Mouse (Mus musculus) mesoderm, embryonic 11.5 days (tissue): ENCODE measurements around the gene Bub3.
A peak's percentile ranks its signal among the peaks of the same experiment; 100 is the strongest.

Experiments used
- DNase-seq: peaks from one replicate; pipeline ENCODE4 v3.0.0-alpha.2; 2012; ENCODE audit warnings: low read depth, low spot score

The Bub3 gene

DNA sequence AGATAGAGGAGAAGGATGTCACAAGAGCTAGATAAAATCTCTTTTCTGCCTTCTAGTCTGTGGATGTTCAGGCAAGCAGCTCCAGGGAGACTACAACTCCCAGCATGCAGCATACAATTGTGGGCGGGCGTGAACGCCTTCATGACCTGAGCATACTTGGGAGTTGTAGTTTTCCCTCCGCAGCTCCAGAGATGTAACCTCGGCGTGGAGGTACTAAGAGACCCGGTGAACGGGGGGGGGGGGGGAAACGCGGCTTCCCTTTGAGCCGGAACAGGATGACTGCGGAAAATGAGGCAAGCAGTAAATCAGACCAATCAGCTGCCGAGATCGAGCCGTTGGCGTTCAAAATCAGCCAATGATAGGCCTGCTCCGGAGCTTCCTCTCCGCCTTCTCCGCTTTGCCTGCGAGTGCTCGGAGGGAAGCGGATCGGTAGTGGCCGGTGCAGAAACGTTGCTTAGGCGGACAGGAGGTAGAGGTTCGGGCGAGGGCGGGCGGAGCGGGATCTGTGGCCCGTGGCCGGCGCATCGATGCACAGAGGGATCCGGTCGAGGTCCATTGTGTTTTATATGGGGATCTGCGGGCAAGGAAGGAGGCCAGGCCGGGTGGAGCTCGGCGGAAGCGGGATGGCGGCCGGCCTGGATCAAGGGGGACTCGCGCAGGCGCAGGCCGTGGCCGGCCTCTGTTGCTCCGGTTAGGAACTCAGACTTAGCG lies at the start of gene Bub3:
Bub3 (plus strand) TSS at position 237 of the 711 bp plus-strand sequence.
- DNase-seq: peak; percentile 97

DNA sequence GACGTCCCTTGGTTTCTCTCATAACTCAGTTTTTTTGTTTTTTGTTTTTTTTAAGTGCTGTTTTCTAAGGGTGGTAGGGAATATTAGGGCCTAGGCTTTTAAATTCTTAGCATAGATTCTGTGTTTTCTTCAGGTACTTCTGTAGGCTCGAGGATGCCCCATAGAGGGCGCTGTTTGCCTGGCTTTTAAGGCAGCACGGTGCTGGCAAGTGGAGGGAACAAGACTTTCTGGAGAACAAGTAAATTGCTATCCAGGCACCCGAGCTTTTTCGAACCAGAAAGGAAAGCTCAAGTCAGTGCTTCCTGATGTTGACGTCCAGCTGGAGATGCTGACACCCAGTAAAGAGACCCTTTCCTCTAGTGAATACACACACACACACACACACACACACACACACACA lies 20.0 kb upstream of the Bub3 start:
- DNase-seq: peak; percentile 91

DNA sequence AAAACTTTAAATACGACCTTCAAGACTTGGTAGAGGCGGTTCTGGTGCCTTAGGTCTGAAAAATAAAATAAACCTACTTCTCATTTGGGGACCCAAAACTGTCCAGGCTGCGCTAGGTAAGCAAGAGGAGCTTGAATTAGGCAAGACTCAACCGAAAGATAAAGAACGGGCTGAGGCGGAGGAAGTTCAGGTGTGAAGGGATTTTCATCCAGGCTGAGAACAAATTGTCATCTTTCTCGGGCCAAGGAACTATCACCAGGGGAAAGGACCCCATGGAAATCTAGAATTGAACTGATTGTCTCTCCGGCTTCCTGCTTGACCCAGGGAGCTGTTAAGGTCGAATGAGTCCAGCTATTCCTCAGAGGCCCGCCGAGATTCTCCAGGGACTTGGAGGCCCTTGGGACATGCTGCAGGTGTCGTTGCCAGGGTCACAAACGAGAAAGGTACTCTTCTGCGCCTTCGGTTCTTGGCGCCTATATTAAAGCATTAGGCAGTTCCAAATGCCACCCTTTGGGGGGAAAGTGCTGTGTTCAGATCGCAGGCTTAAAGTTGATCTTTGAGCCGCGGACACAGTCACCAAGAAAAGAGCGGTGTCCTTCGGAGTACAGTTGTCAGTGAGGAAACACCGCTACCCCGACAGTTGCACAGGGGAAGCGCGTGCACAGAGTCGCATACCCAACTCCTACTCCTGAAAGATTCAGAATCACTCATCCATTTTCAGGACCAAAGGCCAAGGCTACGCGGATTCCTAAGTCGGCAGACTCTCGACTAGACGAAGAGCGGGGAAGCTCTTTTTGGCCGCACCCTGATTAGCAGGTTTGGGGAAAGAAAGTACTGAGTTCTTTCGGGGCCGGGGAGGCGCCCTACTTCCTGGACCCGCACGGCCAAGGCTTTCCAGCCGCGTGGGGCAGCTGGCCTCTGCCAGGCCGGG lies 18.6 kb upstream of the Bub3 start:
- peak; percentile 37 for DNase-seq

DNA sequence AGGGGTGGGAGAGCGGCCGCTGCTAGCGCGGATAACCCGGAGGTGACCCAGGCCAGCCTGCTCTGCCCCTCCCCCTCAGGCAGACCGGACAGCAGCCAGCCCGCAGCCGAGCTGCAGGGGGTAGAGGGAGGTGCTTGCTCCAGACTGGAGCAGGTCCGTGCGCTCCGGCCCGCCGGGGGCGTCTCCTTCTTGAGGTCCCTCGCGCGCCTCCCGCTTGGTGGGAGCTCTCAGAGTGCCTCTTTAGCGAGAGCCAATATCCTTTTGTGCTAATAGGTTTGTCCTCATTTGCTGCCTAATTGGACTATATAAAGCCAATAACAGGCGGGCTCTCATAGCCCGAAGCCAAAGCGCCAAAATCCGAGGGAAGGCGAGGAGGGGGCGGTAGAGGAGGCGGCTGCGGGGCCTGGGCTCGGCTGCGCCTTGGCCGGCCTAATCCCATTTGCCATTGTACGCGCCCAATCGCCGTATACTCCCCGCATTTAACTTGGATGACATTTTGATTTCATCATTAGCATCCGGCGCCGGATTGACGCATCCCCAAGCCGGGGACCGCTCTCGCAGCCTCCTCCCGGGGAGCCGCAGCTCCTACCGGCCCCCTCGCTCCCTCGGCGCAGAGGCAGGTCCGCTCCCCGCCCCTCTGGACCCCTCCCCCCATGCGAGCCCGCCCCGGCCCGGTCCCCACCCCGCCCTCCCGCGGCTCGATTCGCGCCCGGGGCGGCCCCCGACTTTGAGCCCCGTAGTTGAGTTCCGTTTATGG lies 17.7 kb upstream of the Bub3 start, which contains the start of gene Hmx3:
Hmx3 (plus strand) TSS at position 753 of the 757 bp plus-strand sequence.
- peak; percentile 54 for DNase-seq

DNA sequence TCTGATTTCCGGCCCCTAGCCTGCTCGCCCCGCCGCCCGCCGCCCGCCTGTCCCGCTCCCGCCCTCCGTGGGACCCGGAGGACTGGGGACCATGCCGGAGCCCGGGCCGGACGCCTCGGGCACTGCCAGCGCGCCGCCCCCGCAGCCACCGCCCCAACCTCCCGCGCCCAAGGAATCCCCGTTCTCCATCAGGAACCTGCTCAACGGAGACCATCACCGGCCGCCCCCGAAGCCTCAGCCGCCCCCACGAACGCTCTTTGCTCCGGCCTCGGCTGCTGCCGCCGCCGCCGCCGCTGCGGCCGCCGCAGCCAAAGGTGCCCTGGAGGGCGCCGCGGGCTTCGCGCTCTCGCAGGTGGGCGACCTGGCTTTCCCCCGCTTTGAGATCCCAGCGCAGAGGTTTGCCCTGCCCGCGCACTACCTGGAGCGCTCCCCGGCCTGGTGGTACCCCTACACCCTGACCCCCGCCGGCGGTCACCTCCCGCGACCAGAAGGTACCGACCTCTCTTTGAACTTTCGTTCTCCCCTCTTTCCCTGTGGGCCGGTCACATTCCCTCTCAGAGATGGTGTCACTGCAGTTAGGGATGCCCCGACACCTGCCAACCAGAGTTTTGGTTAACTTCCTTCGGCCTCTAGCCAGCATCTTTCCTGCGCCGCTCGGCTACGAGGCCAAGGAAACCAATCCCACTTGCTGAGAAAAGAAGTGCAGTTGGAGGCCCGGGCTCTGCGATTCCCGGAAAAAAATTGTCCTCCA lies 17.0 kb upstream of the Bub3 start:
- peak; percentile 17 for DNase-seq

DNA sequence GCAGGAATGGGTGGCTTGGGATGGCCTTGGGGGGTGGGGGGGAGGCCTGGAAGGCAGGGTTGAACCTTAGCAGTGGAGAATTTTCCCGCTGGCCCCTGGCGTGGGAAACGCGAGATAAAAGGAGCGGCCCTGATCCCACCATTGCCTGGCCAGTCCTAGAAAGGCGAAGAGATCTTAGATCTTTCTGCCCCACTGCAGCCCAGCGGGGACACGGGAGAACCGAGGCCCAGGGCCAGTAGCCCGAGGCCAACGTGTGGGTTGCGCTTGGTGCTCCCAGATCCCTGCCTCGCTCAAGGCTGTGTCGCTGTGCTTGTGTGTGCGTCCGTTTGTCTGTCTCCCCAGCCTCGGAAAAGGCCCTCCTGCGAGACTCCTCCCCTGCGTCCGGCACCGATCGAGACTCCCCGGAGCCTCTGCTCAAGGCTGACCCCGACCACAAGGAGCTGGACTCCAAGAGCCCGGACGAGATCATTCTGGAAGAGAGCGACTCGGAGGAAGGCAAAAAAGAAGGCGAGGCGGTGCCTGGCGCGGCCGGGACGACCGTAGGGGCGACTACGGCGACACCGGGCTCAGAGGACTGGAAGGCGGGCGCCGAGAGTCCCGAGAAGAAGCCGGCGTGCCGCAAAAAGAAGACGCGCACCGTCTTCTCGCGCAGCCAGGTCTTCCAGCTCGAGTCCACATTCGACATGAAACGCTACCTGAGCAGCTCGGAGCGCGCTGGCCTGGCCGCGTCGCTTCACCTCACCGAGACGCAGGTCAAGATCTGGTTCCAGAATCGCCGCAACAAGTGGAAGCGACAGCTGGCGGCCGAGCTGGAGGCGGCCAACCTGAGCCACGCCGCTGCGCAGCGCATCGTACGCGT lies 16.2 kb upstream of the Bub3 start:
- DNase-seq: peak; percentile 44

DNA sequence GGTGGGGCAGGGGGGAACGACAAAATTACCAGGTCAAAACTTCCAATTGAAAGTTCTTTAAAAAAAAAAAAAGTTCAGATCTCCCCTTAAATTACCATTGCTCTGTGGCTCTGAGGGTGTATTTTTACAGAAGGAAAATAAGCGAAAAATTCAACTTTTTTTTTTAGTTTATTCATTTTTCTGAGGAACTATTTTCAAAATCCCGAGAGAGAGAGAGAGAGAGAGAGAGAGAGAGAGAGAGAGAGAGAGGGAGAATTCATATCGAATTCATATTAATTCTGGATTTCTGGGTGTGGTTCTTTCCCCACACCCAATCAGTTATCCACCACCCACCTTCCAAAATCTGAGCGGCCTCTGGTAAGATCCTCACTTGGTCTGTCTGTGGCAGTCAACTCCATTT lies 15.2 kb upstream of the Bub3 start:
- no peak for DNase-seq

DNA sequence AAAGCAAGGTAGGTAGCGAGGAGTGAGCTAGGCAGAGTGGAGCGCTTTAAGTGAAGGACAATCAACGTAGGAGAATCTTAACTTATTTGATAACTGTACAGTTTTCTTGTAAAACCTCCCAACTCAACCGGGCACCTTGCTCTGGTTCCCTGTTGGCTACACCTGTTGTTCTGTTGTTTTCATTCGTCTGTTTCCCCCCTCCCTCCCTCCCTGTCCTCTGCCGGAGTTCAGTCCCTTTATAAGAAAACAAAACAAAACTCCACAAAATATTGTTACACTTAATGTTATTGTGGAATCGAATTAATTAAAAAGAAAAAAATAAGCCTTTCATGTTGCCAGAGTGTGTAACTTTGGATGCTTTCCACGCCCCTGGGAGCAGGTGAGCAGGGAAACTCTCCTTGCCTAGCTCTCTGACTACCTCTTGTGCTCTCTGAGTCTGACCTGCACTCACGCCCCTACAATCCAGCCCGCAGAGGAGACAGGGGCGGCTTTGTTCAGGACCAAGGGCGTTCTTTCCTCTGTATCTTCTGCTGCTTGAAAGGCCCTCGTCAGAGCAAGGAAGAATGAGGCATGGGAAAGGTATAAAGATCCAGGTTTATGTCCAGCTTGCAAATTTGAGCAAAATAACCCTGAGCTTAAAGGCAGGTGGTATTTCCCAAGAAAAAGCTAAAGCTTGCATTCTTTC lies 14.2 kb upstream of the Bub3 start:
- no peak for DNase-seq

DNA sequence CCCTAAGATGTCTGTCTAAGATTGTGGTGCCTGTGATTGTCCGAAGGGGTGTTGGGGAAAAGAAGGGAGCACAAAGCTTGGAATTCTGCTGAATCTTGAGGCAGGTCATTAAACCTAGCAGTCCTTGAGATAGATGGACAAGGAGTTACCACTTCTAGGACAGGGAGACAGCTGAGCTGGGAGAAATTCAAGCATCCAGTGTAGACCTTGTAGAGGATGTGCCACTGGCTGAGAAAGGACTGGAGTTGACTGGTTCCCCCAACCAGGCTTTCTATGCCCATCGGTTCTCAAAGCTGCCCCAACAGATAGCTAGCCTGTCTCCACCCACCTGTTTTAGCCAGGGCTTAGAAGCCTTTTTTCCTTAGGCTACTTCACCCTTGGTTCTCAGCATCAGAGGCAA lies 13.6 kb upstream of the Bub3 start:
- no peak for DNase-seq

DNA sequence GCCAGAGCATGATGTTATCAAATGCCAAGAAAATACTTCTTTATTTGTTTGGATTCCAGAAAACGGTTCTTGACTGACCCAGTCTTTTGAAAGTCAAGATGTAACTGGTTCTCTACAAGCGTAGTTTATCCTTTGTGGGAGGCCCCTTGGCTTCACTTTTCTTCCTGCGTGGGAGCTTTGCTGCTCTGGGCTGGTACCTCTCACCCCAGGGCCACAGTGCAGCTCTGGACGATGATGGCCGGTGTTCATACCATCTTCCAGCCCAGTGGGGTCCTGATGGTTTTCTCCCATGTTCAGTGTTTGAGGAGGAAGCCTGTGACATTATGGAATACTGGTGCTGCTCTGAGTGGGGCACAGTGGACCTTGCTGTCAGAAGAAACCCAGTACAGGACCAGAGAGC lies 12.5 kb upstream of the Bub3 start:
- DNase-seq: no peak

DNA sequence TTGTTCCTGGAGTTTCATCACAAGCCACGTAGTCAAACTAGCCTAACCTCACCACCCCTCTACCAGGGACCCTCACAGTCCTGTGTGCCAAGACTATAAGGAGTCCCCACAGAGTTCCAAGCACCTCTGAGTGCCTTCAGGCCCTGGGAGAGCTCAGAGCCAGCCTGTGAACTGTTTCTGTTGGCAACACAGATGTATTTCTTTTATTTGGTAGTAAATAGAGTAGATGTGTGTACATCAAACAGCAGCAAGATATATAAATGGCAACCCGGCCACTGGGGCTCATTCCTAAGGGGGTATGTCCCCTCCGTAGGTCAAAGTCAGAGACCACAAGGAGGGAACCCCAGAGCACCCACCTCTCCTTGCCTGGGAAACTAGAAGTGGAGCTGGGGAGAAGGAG lies 11.5 kb upstream of the Bub3 start, which contains the start of gene Hmx2:
Hmx2 (plus strand) TSS at position 301 of the 400 bp plus-strand sequence.
- DNase-seq: no peak

DNA sequence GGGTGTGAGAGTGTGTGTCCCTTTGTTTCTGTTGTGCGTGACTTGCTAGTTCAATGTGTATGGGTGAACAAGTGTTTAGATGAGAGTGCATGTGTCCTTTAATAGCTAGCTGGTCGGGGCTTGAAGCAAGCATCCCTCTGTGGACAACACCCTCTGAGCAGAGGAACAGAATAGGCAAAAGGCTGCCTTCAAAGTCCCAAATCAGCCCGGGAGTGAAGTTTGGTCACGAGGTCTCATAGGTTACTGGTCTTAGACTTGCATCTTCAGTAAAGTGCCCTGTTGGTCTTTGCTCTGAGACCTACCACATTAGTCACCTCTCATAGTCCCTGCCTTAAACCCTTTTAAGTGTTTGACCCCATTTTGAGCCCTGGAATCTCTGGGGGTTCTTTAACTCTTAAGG lies 8.6 kb upstream of the Bub3 start:
- DNase-seq: no peak

DNA sequence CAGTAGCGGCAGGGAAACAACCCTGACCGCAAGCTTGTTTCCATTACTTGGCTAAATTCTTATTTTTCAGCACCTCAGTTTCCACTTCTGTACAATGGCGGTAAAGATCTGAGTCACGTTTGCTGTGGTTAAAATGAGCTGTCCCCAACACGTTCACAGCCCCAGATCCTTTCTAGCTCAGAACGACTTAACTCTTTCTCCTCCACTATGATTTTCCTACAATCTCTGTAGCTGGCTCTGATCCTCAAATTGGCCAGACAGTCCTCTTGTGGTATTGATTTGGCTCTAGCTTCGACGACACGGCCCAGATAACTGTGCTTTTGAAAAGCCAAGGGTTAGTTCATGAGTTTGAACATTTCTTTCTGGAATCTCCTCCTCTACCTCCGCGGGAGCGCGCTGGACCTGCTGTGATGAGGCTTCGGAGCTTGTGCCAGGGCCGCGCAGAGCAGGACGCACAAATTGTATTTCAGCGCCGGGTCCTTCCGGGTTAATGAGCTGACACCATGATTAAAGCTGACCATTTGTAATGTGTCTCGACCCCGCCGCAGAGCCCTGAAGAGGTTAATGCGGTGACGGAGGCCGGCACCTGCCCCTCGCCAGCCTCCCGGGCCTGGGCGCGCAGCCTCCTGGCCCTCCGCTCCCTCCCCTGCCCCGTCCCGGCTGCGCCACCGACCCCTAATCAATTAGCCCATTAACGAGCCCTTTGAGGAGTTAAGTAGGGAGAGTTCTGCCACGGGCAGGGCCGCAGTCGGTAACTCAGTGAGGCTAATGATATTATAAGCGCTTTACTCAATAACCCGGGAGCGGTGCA lies 7.9 kb upstream of the Bub3 start:
- peak; percentile 39 for DNase-seq

DNA sequence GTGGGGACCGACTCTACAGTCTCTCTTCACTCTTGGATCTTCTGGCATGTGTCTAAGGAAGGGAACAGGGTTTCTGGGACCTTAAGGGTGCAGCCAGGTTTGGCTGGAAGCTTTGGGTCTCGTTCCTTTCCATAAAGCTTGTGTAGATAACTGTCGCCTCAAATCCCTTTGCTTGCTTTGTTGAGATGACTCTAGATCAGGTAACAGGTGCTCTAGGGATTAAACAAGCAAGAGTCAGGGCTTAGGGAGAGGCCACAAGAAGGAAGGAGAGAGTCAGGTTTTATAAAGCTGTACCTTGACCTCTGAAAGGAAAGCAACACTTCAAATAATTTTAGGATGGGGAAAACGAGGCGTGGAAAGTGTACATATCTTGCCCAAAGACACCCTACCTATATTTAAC lies 7.2 kb upstream of the Bub3 start:
- no peak for DNase-seq

DNA sequence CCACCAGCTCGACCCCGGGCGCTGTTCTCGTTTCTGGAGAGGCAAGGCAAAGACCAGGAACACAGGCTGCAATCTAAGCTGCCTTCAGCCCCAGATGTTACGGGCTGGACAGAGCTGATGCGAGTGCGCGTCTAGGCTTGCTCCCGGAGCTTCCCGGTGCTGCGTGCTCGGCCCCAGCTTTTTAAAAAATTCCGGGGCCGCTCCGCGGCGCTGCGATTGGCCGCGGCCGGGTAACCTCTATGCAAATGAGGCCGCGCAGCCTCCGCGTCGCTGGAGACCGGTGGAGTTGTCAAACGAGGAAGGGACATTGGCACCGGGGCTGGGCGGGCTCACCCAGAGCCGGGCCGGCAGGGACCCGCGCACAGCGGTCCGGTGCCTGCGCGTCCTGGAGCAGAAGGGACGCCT lies 6.2 kb upstream of the Bub3 start:
- DNase-seq: peak; percentile 59

DNA sequence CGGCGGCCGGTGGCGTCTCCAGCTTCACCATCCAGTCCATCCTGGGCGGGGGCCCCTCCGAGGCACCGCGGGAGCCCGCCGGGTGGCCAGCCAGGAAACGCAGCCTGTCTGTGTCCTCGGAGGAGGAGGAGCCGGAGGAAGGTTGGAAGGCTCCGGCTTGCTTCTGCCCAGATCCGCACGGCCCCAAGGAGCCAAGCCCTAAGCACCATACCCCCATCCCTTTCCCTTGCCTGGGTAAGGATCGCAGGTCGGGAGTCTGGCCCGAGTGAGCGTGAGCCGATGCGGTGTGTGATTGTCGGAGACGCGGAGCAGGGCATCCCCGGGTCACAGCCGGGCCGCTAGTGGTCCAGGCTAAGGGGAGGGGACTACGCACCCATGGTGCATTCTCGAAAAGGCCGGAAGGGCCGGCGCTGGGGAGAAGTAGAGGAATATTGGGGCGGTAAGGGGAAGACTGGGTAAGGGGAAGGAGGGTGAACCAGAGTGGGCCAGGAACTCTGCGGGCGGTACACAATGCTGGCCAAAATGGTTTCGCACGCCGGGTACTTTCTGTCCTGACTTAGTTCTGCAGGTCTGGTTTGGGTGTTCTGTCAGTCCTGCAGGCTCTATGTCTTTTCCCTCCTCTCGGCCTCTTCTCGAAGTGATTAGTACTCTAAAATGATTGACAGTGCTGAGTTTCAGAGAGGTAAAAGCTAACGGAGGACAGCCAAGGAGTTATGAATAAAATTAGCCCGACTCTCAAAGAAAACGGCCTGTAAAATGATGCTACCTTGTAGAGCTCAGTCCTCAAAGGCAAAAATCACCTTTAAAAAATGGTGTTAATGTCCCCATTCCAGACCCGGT lies 5.5 kb upstream of the Bub3 start:
- DNase-seq: peak; percentile 17

DNA sequence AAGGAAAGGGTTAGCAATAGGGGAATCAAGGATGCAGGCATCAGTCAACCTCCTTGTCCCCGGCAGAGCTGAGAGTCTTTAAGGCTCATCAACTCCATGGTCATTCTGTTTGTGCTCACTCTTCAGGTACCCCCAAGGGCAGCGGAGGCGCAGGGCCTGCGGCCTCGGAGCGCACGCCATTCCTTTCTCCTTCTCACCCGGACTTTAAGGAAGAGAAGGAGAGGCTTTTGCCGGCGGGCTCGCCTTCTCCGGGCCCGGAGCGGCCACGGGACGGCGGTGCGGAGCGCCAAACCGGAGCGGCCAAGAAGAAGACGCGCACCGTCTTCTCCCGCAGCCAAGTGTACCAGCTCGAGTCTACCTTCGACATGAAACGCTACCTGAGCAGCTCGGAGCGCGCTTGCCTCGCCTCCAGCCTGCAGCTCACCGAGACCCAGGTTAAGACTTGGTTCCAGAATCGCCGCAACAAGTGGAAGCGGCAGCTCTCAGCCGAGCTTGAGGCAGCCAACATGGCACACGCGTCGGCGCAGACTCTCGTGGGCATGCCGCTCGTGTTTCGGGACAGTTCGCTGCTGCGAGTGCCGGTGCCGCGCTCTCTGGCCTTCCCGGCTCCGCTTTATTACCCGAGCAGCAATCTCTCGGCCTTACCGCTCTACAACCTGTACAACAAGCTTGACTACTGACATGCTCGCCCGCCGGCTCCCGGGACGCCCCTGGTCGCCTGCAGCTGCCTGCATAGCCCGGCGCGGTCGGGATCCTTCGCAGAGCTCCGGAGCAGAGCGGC lies 4.5 kb upstream of the Bub3 start:
- peak; percentile 37 for DNase-seq
